Mouse (Mus musculus): Measurements from ENCODE around the gene Gstt1. TPM values are rescaled to one million over a fixed set of nuclear protein-coding genes. Genes with fewer than 3 reads are reported as not detected.

Gene Gstt1
- polyA plus RNA-seq, 2 experiments: 68.8 to 71.5 TPM

- H3K9me3 ChIP-seq (ENCODE audit: control insufficient read depth, low read length): no peaks in the 10 kb centered on the region
- no peak for ATAC-seq (ENCODE audit: insufficient read depth)
- no peaks in the 10 kb centered on the region for H3K36me3 ChIP-seq (replicated peaks; ENCODE audit: control insufficient read depth, insufficient read depth, low read depth)
- no peak overlapping the region; the same call in 1 of the 2 replicates for H3K27ac ChIP-seq
- WGBS (ENCODE audit: insufficient replicate concordance): 8% methylated on average over 21 of the region's 21 CpGs
- no peak for DNase-seq (ENCODE audit: low read depth in 3 of 3, low spot score in 3 of 3)
- TF ChIP-seq EP300 (IDR thresholded peaks at IDR 0.05; ENCODE audit: low read depth): no peak
- no peak for TF ChIP-seq CTCF (IDR thresholded peaks at IDR 0.05; ENCODE audit: low read depth)
- peak overlapping the region; percentile 66 for H3K9ac ChIP-seq (replicated peaks)
- peaks cover 35 to 41% of the 10 kb centered on the region in 2 experiments for H3K4me1 ChIP-seq (replicated peaks; ENCODE audit: control insufficient read depth in 2 of 2, insufficient read depth in 2 of 2, low read length in 1 of 2)
- peak overlapping the region; percentile 60 to 62 for H3K4me3 ChIP-seq (ENCODE audit: insufficient read depth in 1 of 2, low read depth in 2 of 2, low read length in 2 of 2)
- H3K4me2 ChIP-seq (ENCODE audit: low read depth): peak overlapping the region; percentile 86
- H3K27me3 ChIP-seq (ENCODE audit: control insufficient read depth, insufficient read depth, low read length): no peaks in the 10 kb centered on the region
Observed at GRCm38 (mm10) chr10:75833456-75834080, 35.2 kb upstream of the Gstt1 start.

- H3K4me3 ChIP-seq (ENCODE audit: insufficient read depth in 1 of 2, low read depth in 2 of 2, low read length in 2 of 2): no peak overlapping the region
Observed at GRCm38 (mm10) chr10:75832272-75832895, 34.0 kb upstream of the Gstt1 start.

DNA sequence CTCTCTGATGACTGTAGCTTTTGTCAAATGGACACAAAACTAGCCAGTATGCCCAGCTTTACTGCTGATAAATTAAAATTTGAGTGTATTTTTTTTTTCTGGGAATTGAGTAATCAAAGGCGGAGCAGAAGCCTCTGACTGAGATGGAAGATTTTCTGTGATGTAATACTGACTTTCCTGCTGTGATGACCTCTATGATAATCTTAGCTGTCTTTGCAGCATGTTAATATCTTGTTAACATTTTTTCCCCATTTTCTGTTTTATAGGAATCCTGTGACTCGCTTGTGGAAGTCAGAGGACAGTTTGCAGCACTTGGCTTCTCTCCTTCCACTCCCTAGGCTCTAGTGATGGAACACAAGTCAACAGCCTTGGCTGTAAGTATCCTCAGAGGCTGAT lies 31.9 kb upstream of the Gstt1 start:
- H3K36me3 ChIP-seq (replicated peaks; ENCODE audit: control insufficient read depth, insufficient read depth, low read depth): no peaks in the 10 kb centered on the region
- H3K27ac ChIP-seq: no peak overlapping the region
- H3K9ac ChIP-seq (replicated peaks): no peak overlapping the region
- H3K4me1 ChIP-seq (replicated peaks; ENCODE audit: control insufficient read depth in 2 of 2, insufficient read depth in 2 of 2, low read length in 1 of 2): peaks cover 9 to 15% of the 10 kb centered on the region in 2 experiments
- WGBS (ENCODE audit: insufficient replicate concordance): 68% methylated on average over 2 of the region's 2 CpGs
- no peaks in the 10 kb centered on the region for H3K9me3 ChIP-seq (ENCODE audit: control insufficient read depth, low read length)
- ATAC-seq (ENCODE audit: insufficient read depth) (no peak), DNase-seq (ENCODE audit: low read depth in 3 of 3, low spot score in 3 of 3) (no peak)
- TF ChIP-seq CTCF (IDR thresholded peaks at IDR 0.05; ENCODE audit: low read depth): no peak
- no peak for TF ChIP-seq EP300 (IDR thresholded peaks at IDR 0.05; ENCODE audit: low read depth)
- no peak overlapping the region for H3K4me2 ChIP-seq (ENCODE audit: low read depth)
- no peaks in the 10 kb centered on the region for H3K27me3 ChIP-seq (ENCODE audit: control insufficient read depth, insufficient read depth, low read length)
- no peak overlapping the region for H3K4me3 ChIP-seq (ENCODE audit: insufficient read depth in 1 of 2, low read depth in 2 of 2, low read length in 2 of 2)

More at GRCm38 (mm10) chr10:75832272-75832895, 34.0 kb upstream of the Gstt1 start:
- Histone ChIP-seq H3K27me3 (ENCODE audit: control insufficient read depth, insufficient read depth, low read length) (no peaks in the 10 kb centered on the region), H3K9ac (replicated peaks) (no peak overlapping the region), H3K9me3 (ENCODE audit: control insufficient read depth, low read length) (no peaks in the 10 kb centered on the region), H3K4me1 (replicated peaks; ENCODE audit: control insufficient read depth in 2 of 2, insufficient read depth in 2 of 2, low read length in 1 of 2) (peaks cover 23 to 30% of the 10 kb centered on the region in 2 experiments), H3K27ac (no peak overlapping the region), H3K4me2 (ENCODE audit: low read depth) (peak overlapping the region; percentile 86), H3K36me3 (replicated peaks; ENCODE audit: control insufficient read depth, insufficient read depth, low read depth) (no peaks in the 10 kb centered on the region)
- ATAC-seq (ENCODE audit: insufficient read depth) (no peak), DNase-seq (ENCODE audit: low read depth in 3 of 3, low spot score in 3 of 3) (peak; percentile 54 to 66 (median 54))
- no peak for TF ChIP-seq EP300 (IDR thresholded peaks at IDR 0.05; ENCODE audit: low read depth)
- peak; percentile 94 for TF ChIP-seq CTCF (IDR thresholded peaks at IDR 0.05; ENCODE audit: low read depth)
- 50% methylated on average over 13 of the region's 13 CpGs for WGBS (ENCODE audit: insufficient replicate concordance)

DNA sequence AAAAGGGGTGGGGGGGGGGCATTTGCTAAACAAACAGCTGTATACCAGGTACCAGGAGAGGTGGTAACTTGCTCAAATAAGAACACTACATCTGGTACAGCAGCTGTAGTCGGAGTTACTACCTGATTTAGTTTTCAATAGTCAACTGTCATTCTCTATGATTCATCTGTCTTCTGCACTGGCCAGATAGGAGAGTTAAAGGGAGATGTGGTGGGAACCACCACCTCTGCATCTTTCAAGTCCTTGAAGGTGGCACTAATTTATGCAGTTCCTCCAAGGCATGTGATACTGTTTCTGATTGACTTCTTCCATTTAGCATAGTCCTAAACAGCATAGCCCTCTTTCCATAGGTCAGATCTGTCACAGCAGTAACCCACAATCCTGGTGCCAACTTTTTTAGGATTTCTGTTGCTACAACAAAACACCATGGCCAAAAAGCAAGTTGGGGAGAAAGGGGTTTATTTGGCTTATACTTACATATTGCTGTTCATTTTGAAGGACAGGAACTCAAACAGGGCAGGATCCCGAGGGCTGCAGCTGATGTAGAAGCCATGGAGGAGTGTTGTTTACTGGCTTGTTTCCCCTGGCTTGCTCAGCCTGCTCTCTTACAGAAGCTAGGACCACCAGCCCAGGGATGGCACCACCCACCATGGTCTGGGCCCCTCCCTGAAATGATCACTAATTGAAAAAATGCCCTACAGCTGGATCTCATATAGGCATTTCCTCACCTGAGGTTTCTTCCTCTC lies 31.3 kb upstream of the Gstt1 start:
- no peaks in the 10 kb centered on the region for H3K27me3 ChIP-seq (ENCODE audit: control insufficient read depth, insufficient read depth, low read length)
- TF ChIP-seq EP300 (IDR thresholded peaks at IDR 0.05; ENCODE audit: low read depth) (no peak), CTCF (IDR thresholded peaks at IDR 0.05; ENCODE audit: low read depth) (no peak)
- no peak for DNase-seq (ENCODE audit: low read depth in 3 of 3, low spot score in 3 of 3)
- no peaks in the 10 kb centered on the region for H3K36me3 ChIP-seq (replicated peaks; ENCODE audit: control insufficient read depth, insufficient read depth, low read depth)
- 41% methylated on average over 2 of the region's 2 CpGs for WGBS (ENCODE audit: insufficient replicate concordance)
- H3K4me2 ChIP-seq (ENCODE audit: low read depth): no peak overlapping the region
- H3K9ac ChIP-seq (replicated peaks): no peak overlapping the region
- no peak overlapping the region for H3K4me3 ChIP-seq (ENCODE audit: insufficient read depth in 1 of 2, low read depth in 2 of 2, low read length in 2 of 2)
- no peak overlapping the region for H3K27ac ChIP-seq
- no peak for ATAC-seq (ENCODE audit: insufficient read depth)
- peaks cover 4 to 10% of the 10 kb centered on the region in 2 experiments for H3K4me1 ChIP-seq (replicated peaks; ENCODE audit: control insufficient read depth in 2 of 2, insufficient read depth in 2 of 2, low read length in 1 of 2)
- H3K9me3 ChIP-seq (ENCODE audit: control insufficient read depth, low read length): no peaks in the 10 kb centered on the region

GRCm38 (mm10) chr10:75828500-75828931 lies 30.1 kb upstream of the Gstt1 start:
- ATAC-seq (ENCODE audit: insufficient read depth) (no peak), DNase-seq (ENCODE audit: low read depth in 3 of 3, low spot score in 3 of 3) (no peak)

More at GRCm38 (mm10) chr10:75828500-75828931, 30.1 kb upstream of the Gstt1 start:
- H3K36me3 ChIP-seq (replicated peaks; ENCODE audit: control insufficient read depth, insufficient read depth, low read depth): no peaks in the 10 kb centered on the region
- H3K9ac ChIP-seq (replicated peaks): no peak overlapping the region
- no peak overlapping the region for H3K4me3 ChIP-seq (ENCODE audit: insufficient read depth in 1 of 2, low read depth in 2 of 2, low read length in 2 of 2)
- H3K27me3 ChIP-seq (ENCODE audit: control insufficient read depth, insufficient read depth, low read length): no peaks in the 10 kb centered on the region
- no peak overlapping the region for H3K27ac ChIP-seq
- no peaks in the 10 kb centered on the region; a peak in 1 of 4 replicates for H3K4me1 ChIP-seq (replicated peaks; ENCODE audit: control insufficient read depth in 2 of 2, insufficient read depth in 2 of 2, low read length in 1 of 2)
- H3K4me2 ChIP-seq (ENCODE audit: low read depth): no peak overlapping the region
- no peak for TF ChIP-seq CTCF (IDR thresholded peaks at IDR 0.05; ENCODE audit: low read depth)
- no peak for TF ChIP-seq EP300 (IDR thresholded peaks at IDR 0.05; ENCODE audit: low read depth)
- H3K9me3 ChIP-seq (ENCODE audit: control insufficient read depth, low read length): no peaks in the 10 kb centered on the region

Data from liver, embryonic 14.5 days (tissue).